In genomic region chr9:95226986-95227385, GRCm38 (mm10) we compare ENCODE assay signal across 19 mouse cellular contexts.
A peak's percentile ranks its signal among the peaks of the same experiment; 100 is the strongest.
DNase-seq lines count a peak whose midpoint lies in the region.
"Had no signal": no experiment of that assay in that cellular context is flagged by ENCODE, and none has a peak within 500 bp of the region (broad histone marks: within the 10 kb centered on the region; RNA-seq: fewer than 3 reads in every experiment).

No protein-coding gene starts in this region.

- peak; percentile 76 for DNase-seq in heart, adult 11 months
- no peak for DNase-seq in heart, adult 8-10 months (ENCODE audit: low spot score)
- DNase-seq in heart, embryonic 10.5 days (ENCODE audit: low spot score) = peak; percentile 47
- no peak for DNase-seq in heart, postnatal 10 days
- DNase-seq in testis, postnatal 10 days (ENCODE audit: low spot score) = peak; percentile 23
- DNase-seq in testis, postnatal 14 days (ENCODE audit: low spot score) = no peak
- DNase-seq: adrenal gland, adult 2 months; adrenal gland, adult 8-10 months; adrenal gland, postnatal 10 days; adrenal gland, postnatal 14 days; adrenal gland, postnatal 25 days; adrenal gland, postnatal 36 days; B cell, adult 2 months; cerebellum, adult 11 months; cerebellum, adult 11-12 months; cerebellum, adult 18-20 months had no signal

- H3K36me3 ChIP-seq in heart, embryonic 10.5 days = no peaks in the 10 kb centered on the region
- H3K36me3 ChIP-seq: G1E had no signal

- intact Hi-C loops in heart, postnatal 10 days (cut with DNase I) = no loop called here

- no peak overlapping the region for H3K27ac ChIP-seq in heart, embryonic 10.5 days

- 81% methylated on average over 4 of the region's 4 CpGs for WGBS in heart, embryonic 10.5 days

- H3K27me3 ChIP-seq in heart, embryonic 10.5 days (ENCODE audit: insufficient read depth, poor library complexity, severe bottlenecking) = no peaks in the 10 kb centered on the region
- H3K27me3 ChIP-seq: CH12.LX, Patski had no signal

- no peak overlapping the region for H3K4me3 ChIP-seq in heart, embryonic 10.5 days

- H3K9me3 ChIP-seq in heart, embryonic 10.5 days = no peaks in the 10 kb centered on the region

- peaks cover 2% of the 10 kb centered on the region; the same call in 1 of the 2 replicates for H3K4me1 ChIP-seq in heart, embryonic 10.5 days

Comparison
In these comparisons a context has a peak if more than half of its experiments do, and no peak if none do; other contexts are left out.
1. DNase-seq: peak in heart, adult 11 months (single experiment), heart, embryonic 10.5 days (single experiment) and testis, postnatal 10 days (single experiment); none in heart, adult 8-10 months (single experiment), heart, postnatal 10 days (0 of 2) and testis, postnatal 14 days (single experiment).